Mouse (Mus musculus): ENCODE measurements around the gene Magi1. TPM values are rescaled to one million over a fixed set of nuclear protein-coding genes. Genes with fewer than 3 reads are reported as not detected.

Magi1 gene
- polyA plus RNA-seq, 1 experiment from 2014 or later, result 31.4 TPM

GRCm38 (mm10) chr6:93805407-93805936, 478.2 kb downstream of the Magi1 start:
- Histone ChIP-seq H3K27me3 (ENCODE audit: control insufficient read depth, insufficient read depth, low read length) (no peaks in the 10 kb centered on the region), H3K4me2 (ENCODE audit: low read depth, low read length) (no peak overlapping the region), H3K9me3 (ENCODE audit: control insufficient read depth, low read length) (no peaks in the 10 kb centered on the region), H3K9ac (replicated peaks; ENCODE audit: low read depth, low read length) (no peak overlapping the region), H3K4me1 (ENCODE audit: control insufficient read depth, insufficient read depth, low read length) (no peaks in the 10 kb centered on the region; the same call in 1 of the 2 replicates), H3K27ac (ENCODE audit: low read depth, low read length) (no peak overlapping the region), H3K4me3 (ENCODE audit: low read depth, low read length) (no peak overlapping the region), H3K36me3 (ENCODE audit: control insufficient read depth, insufficient read depth, low read length) (no peaks in the 10 kb centered on the region)
- no peak for ATAC-seq (ENCODE audit: low read depth)
- WGBS, result 76% methylated on average over 5 of the region's 5 CpGs

GRCm38 (mm10) chr6:93802390-93802789, 481.3 kb downstream of the Magi1 start:
- H3K27me3 ChIP-seq (ENCODE audit: control insufficient read depth, insufficient read depth, low read length), result no peaks in the 10 kb centered on the region
- H3K9ac ChIP-seq (replicated peaks; ENCODE audit: low read depth, low read length), result no peak overlapping the region
- H3K27ac ChIP-seq (ENCODE audit: low read depth, low read length), result no peak overlapping the region
- H3K4me1 ChIP-seq (ENCODE audit: control insufficient read depth, insufficient read depth, low read length), result no peaks in the 10 kb centered on the region; the same call in 1 of the 2 replicates
- no peak for ATAC-seq (ENCODE audit: low read depth)
- H3K9me3 ChIP-seq (ENCODE audit: control insufficient read depth, low read length), result no peaks in the 10 kb centered on the region
- 49% methylated on average over 4 of the region's 4 CpGs for WGBS
- no peak overlapping the region for H3K4me3 ChIP-seq (ENCODE audit: low read depth, low read length)
- H3K4me2 ChIP-seq (ENCODE audit: low read depth, low read length), result no peak overlapping the region
- no peaks in the 10 kb centered on the region for H3K36me3 ChIP-seq (ENCODE audit: control insufficient read depth, insufficient read depth, low read length)

- Histone ChIP-seq H3K9me3 (ENCODE audit: control insufficient read depth, low read length) (no peaks in the 10 kb centered on the region), H3K9ac (replicated peaks; ENCODE audit: low read depth, low read length) (no peak overlapping the region), H3K4me1 (ENCODE audit: control insufficient read depth, insufficient read depth, low read length) (no peaks in the 10 kb centered on the region), H3K4me2 (ENCODE audit: low read depth, low read length) (no peak overlapping the region), H3K27me3 (ENCODE audit: control insufficient read depth, insufficient read depth, low read length) (no peaks in the 10 kb centered on the region), H3K4me3 (ENCODE audit: low read depth, low read length) (no peak overlapping the region), H3K27ac (ENCODE audit: low read depth, low read length) (no peak overlapping the region), H3K36me3 (ENCODE audit: control insufficient read depth, insufficient read depth, low read length) (no peaks in the 10 kb centered on the region)
- no peak for ATAC-seq (ENCODE audit: low read depth)
- 49% methylated on average over 4 of the region's 4 CpGs for WGBS
These were observed 483.3 kb downstream of the Magi1 start for GRCm38 (mm10) chr6:93800465-93800864.

GRCm38 (mm10) chr6:93792309-93793215, 491.2 kb downstream of the Magi1 start:
- no peak overlapping the region for H3K4me3 ChIP-seq (ENCODE audit: low read depth, low read length)
- H3K9me3 ChIP-seq (ENCODE audit: control insufficient read depth, low read length), result no peaks in the 10 kb centered on the region
- peak; percentile 88 for ATAC-seq (ENCODE audit: low read depth)
- 26% methylated on average over 10 of the region's 10 CpGs for WGBS
- H3K4me1 ChIP-seq (ENCODE audit: control insufficient read depth, insufficient read depth, low read length), result no peaks in the 10 kb centered on the region
- H3K27me3 ChIP-seq (ENCODE audit: control insufficient read depth, insufficient read depth, low read length), result no peaks in the 10 kb centered on the region
- no peak overlapping the region for H3K4me2 ChIP-seq (ENCODE audit: low read depth, low read length)
- no peaks in the 10 kb centered on the region for H3K36me3 ChIP-seq (ENCODE audit: control insufficient read depth, insufficient read depth, low read length)
- H3K9ac ChIP-seq (replicated peaks; ENCODE audit: low read depth, low read length), result no peak overlapping the region
- H3K27ac ChIP-seq (ENCODE audit: low read depth, low read length), result no peak overlapping the region

GRCm38 (mm10) chr6:93789721-93790120, 494.0 kb downstream of the Magi1 start:
- Histone ChIP-seq H3K4me2 (ENCODE audit: low read depth, low read length) (no peak overlapping the region), H3K27me3 (ENCODE audit: control insufficient read depth, insufficient read depth, low read length) (no peaks in the 10 kb centered on the region), H3K9me3 (ENCODE audit: control insufficient read depth, low read length) (no peaks in the 10 kb centered on the region), H3K27ac (ENCODE audit: low read depth, low read length) (no peak overlapping the region), H3K4me1 (ENCODE audit: control insufficient read depth, insufficient read depth, low read length) (no peaks in the 10 kb centered on the region), H3K9ac (replicated peaks; ENCODE audit: low read depth, low read length) (no peak overlapping the region), H3K4me3 (ENCODE audit: low read depth, low read length) (no peak overlapping the region), H3K36me3 (ENCODE audit: control insufficient read depth, insufficient read depth, low read length) (no peaks in the 10 kb centered on the region)
- no peak for ATAC-seq (ENCODE audit: low read depth)

- H3K4me2 ChIP-seq (ENCODE audit: low read depth, low read length), result no peak overlapping the region
- no peak for ATAC-seq (ENCODE audit: low read depth)
- no peaks in the 10 kb centered on the region for H3K27me3 ChIP-seq (ENCODE audit: control insufficient read depth, insufficient read depth, low read length)
- no peak overlapping the region for H3K9ac ChIP-seq (replicated peaks; ENCODE audit: low read depth, low read length)
- no peak overlapping the region for H3K27ac ChIP-seq (ENCODE audit: low read depth, low read length)
- H3K4me1 ChIP-seq (ENCODE audit: control insufficient read depth, insufficient read depth, low read length), result no peaks in the 10 kb centered on the region
- H3K4me3 ChIP-seq (ENCODE audit: low read depth, low read length), result no peak overlapping the region
- 98% methylated on average over 3 of the region's 3 CpGs for WGBS
- no peaks in the 10 kb centered on the region for H3K36me3 ChIP-seq (ENCODE audit: control insufficient read depth, insufficient read depth, low read length)
- H3K9me3 ChIP-seq (ENCODE audit: control insufficient read depth, low read length), result no peaks in the 10 kb centered on the region
These were observed 496.7 kb downstream of the Magi1 start for GRCm38 (mm10) chr6:93787042-93787441.

GRCm38 (mm10) chr6:93786220-93786619, 497.5 kb downstream of the Magi1 start:
- H3K9me3 ChIP-seq (ENCODE audit: control insufficient read depth, low read length), result no peaks in the 10 kb centered on the region
- no peak overlapping the region for H3K9ac ChIP-seq (replicated peaks; ENCODE audit: low read depth, low read length)
- no peak overlapping the region for H3K4me3 ChIP-seq (ENCODE audit: low read depth, low read length)
- H3K27me3 ChIP-seq (ENCODE audit: control insufficient read depth, insufficient read depth, low read length), result no peaks in the 10 kb centered on the region
- no peaks in the 10 kb centered on the region for H3K4me1 ChIP-seq (ENCODE audit: control insufficient read depth, insufficient read depth, low read length)
- no peak for ATAC-seq (ENCODE audit: low read depth)
- H3K27ac ChIP-seq (ENCODE audit: low read depth, low read length), result no peak overlapping the region
- no peak overlapping the region for H3K4me2 ChIP-seq (ENCODE audit: low read depth, low read length)
- 89% methylated on average over 2 of the region's 2 CpGs for WGBS
- H3K36me3 ChIP-seq (ENCODE audit: control insufficient read depth, insufficient read depth, low read length), result no peaks in the 10 kb centered on the region

- Histone ChIP-seq H3K27me3 (ENCODE audit: control insufficient read depth, insufficient read depth, low read length) (no peaks in the 10 kb centered on the region), H3K9ac (replicated peaks; ENCODE audit: low read depth, low read length) (no peak overlapping the region), H3K27ac (ENCODE audit: low read depth, low read length) (no peak overlapping the region), H3K4me2 (ENCODE audit: low read depth, low read length) (no peak overlapping the region), H3K4me1 (ENCODE audit: control insufficient read depth, insufficient read depth, low read length) (no peaks in the 10 kb centered on the region), H3K36me3 (ENCODE audit: control insufficient read depth, insufficient read depth, low read length) (no peaks in the 10 kb centered on the region; the same call in 1 of the 2 replicates), H3K9me3 (ENCODE audit: control insufficient read depth, low read length) (no peaks in the 10 kb centered on the region), H3K4me3 (ENCODE audit: low read depth, low read length) (no peak overlapping the region)
- no peak for ATAC-seq (ENCODE audit: low read depth)
- 38% methylated on average over 4 of the region's 4 CpGs for WGBS
These were observed 512.6 kb downstream of the Magi1 start for GRCm38 (mm10) chr6:93771081-93771480.

- 68% methylated on average over 5 of the region's 5 CpGs for WGBS
- no peaks in the 10 kb centered on the region; the same call in 1 of the 2 replicates for H3K36me3 ChIP-seq (ENCODE audit: control insufficient read depth, insufficient read depth, low read length)
- peak overlapping the region; percentile 28; the same call in 1 of the 2 replicates for H3K27ac ChIP-seq (ENCODE audit: low read depth, low read length)
- H3K4me1 ChIP-seq (ENCODE audit: control insufficient read depth, insufficient read depth, low read length), result no peaks in the 10 kb centered on the region
- no peaks in the 10 kb centered on the region for H3K9me3 ChIP-seq (ENCODE audit: control insufficient read depth, low read length)
- no peaks in the 10 kb centered on the region for H3K27me3 ChIP-seq (ENCODE audit: control insufficient read depth, insufficient read depth, low read length)
- no peak overlapping the region for H3K4me3 ChIP-seq (ENCODE audit: low read depth, low read length)
- no peak for ATAC-seq (ENCODE audit: low read depth)
- no peak overlapping the region for H3K4me2 ChIP-seq (ENCODE audit: low read depth, low read length)
- H3K9ac ChIP-seq (replicated peaks; ENCODE audit: low read depth, low read length), result no peak overlapping the region
These were observed 513.3 kb downstream of the Magi1 start for GRCm38 (mm10) chr6:93770283-93771025.
